Mouse (Mus musculus) hindbrain, embryonic 14.5 days (tissue): ENCODE measurements at regions not wholly inside any gene's neighbourhood (a gene's known extent, or its start where the extent isn't known, plus 50 kb on each side); places are given as distances from the start of the nearest gene placed in this dataset.

Experiments used
- ATAC-seq: fragments of 200-750 bp; cut with Nextera tagmentation; 2 replicates; pipeline ENCODE4 v1.8.0; 2017; ENCODE audit warnings: moderate number of reproducible peaks, mild to moderate bottlenecking, moderate TSS enrichment, moderate library complexity; ENCODE audit not compliant: low FRiP score
- DNase-seq: peaks from one replicate; pipeline ENCODE4 v3.0.0-alpha.2; 2015; ENCODE audit warnings: low spot score
- H3K27ac ChIP-seq: fragments of 300-500 bp; sonication (generic); 2 replicates; pipeline ENCODE4 v1.5.1; 2014; ENCODE audit warnings: mild to moderate bottlenecking, moderate library complexity
- H3K27me3 ChIP-seq: fragments of 300-500 bp; sonication (generic); 2 replicates; pipeline ENCODE4 v1.6.1; 2014; ENCODE audit warnings: mild to moderate bottlenecking, low read length, mixed read lengths; ENCODE audit not compliant: control insufficient read depth, insufficient read depth
- H3K36me3 ChIP-seq: fragments of 300-500 bp; sonication (generic); replicated peaks from 2 replicates; pipeline ENCODE4 v1.6.1; 2014; ENCODE audit not compliant: control insufficient read depth, insufficient read depth
- H3K4me1 ChIP-seq: fragments of 300-500 bp; sonication (generic); replicated peaks from 2 replicates; pipeline ENCODE4 v1.6.1; 2014; ENCODE audit warnings: antibody characterized with exemption, low read length, mixed read lengths; ENCODE audit not compliant: control insufficient read depth, insufficient read depth
- H3K4me2 ChIP-seq: fragments of 300-500 bp; sonication (generic); replicated peaks from 2 replicates; pipeline ENCODE4 v1.6.1; 2014; ENCODE audit warnings: mild to moderate bottlenecking, moderate library complexity
- H3K4me3 ChIP-seq: fragments of 300-500 bp; sonication (generic); replicated peaks from 2 replicates; pipeline ENCODE4 v1.5.1; 2014; ENCODE audit warnings: mild to moderate bottlenecking, low read length
- H3K9ac ChIP-seq: fragments of 300-500 bp; sonication (generic); 2 replicates; pipeline ENCODE4 v1.6.1; 2014
- H3K9me3 ChIP-seq: fragments of 300-500 bp; sonication (generic); 2 replicates; pipeline ENCODE4 v1.6.1; 2016; ENCODE audit warnings: low read length; ENCODE audit not compliant: control insufficient read depth
- WGBS: fragments of 180-500 bp; shearing (Covaris S2); extraction: QIAGEN DNeasy Blood & Tissue Kit; methylation state at CpG from one replicate; pipeline ENCODE4 v1.1.7; 2014; 5-methylcytosine and 5-hydroxymethylcytosine counted together

- DNase-seq (no peak), ATAC-seq (no peak)
- Histone ChIP-seq H3K4me1 (no peaks in the 10 kb centered on the region), H3K27ac (no peak overlapping the region), H3K4me3 (no peak overlapping the region), H3K27me3 (no peaks in the 10 kb centered on the region), H3K9ac (no peak overlapping the region), H3K4me2 (no peak overlapping the region), H3K36me3 (no peaks in the 10 kb centered on the region), H3K9me3 (no peaks in the 10 kb centered on the region)
- 78% methylated on average over 1 of the region's 1 CpGs for WGBS
Observed at GRCm38 (mm10) chr1:137865030-137865429, 310.5 kb downstream of the Ptprc start.

- WGBS: 90% methylated on average over 7 of the region's 7 CpGs
- no peak for DNase-seq
- Histone ChIP-seq H3K36me3 (no peaks in the 10 kb centered on the region), H3K4me3 (no peak overlapping the region), H3K27me3 (no peaks in the 10 kb centered on the region), H3K4me2 (no peak overlapping the region), H3K9me3 (no peaks in the 10 kb centered on the region), H3K4me1 (no peaks in the 10 kb centered on the region), H3K27ac (no peak overlapping the region), H3K9ac (no peak overlapping the region)
- ATAC-seq: no peak
Observed at GRCm38 (mm10) chr1:137863506-137863905, 312.0 kb downstream of the Ptprc start.

DNA sequence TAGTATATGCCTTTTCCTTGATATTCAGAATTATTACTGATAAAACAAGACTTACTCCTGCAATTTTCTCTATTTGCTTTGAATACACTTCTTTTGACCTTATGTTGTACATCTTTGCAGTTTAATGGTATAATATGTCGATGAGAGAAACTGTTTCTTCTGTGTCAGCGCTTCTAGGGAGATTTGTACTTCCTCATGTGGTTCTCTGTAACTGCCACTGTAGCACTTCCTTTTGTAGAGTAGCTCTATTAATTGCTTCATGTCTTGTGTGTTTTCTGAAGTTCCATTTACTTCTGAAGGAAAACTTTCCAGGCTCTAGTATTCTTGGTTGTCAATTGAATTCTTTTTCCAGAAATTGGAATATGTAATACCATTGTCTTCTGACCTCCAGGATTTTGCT, 323.2 kb downstream of the Ptprc start:
- no peak for DNase-seq
- 91% methylated on average over 2 of the region's 2 CpGs for WGBS
- H3K9me3 ChIP-seq: no peaks in the 10 kb centered on the region
- no peak overlapping the region for H3K4me2 ChIP-seq
- no peak overlapping the region for H3K9ac ChIP-seq
- H3K4me3 ChIP-seq: no peak overlapping the region
- H3K36me3 ChIP-seq: no peaks in the 10 kb centered on the region
- H3K27ac ChIP-seq: no peak overlapping the region
- H3K4me1 ChIP-seq: no peaks in the 10 kb centered on the region
- no peaks in the 10 kb centered on the region for H3K27me3 ChIP-seq
- ATAC-seq: no peak

DNA sequence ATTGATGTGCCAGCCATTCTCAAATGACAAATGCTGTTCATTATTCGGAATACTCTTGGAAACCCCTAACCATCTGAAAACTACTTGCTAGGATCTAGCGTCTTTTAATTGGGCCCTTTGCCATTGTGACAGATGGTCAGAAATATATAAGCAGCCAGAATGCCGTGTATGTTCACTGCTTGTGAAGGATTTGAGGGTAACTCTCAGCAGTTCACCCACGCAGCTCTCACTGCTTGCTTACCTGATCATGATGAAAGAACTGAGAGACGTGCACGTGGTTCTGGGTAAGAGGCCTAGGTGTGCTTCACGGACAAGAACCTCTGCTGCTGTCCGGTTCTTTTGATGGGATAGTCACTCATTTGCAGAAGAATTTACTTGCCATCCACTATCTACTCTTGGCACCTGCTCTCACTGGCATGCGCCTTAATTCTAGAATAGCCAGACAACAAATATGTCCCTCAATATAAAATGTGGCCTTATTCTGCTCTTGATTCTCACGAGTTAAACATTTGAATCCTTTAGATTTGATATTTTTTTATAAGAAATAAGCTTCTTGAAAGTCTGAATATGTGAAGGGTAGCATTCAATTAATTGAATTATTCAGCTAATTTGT, 328.1 kb downstream of the Ptprc start:
- H3K4me2 ChIP-seq: no peak overlapping the region
- ATAC-seq (0 out of 2 replicates have a peak, but pooled peaks have one; percentile 43), DNase-seq (peak; percentile 51)
- H3K4me3 ChIP-seq: no peak overlapping the region
- no peaks in the 10 kb centered on the region for H3K4me1 ChIP-seq
- no peak overlapping the region for H3K9ac ChIP-seq
- WGBS: 76% methylated on average over 10 of the region's 10 CpGs
- H3K36me3 ChIP-seq: no peaks in the 10 kb centered on the region
- H3K27ac ChIP-seq: no peak overlapping the region
- no peaks in the 10 kb centered on the region for H3K27me3 ChIP-seq
- no peaks in the 10 kb centered on the region for H3K9me3 ChIP-seq

GRCm38 (mm10) chr1:137846857-137847256, 328.7 kb downstream of the Ptprc start:
- H3K27ac ChIP-seq: no peak overlapping the region
- no peak overlapping the region for H3K9ac ChIP-seq
- no peak overlapping the region for H3K4me2 ChIP-seq
- no peak for DNase-seq
- 53% methylated on average over 1 of the region's 1 CpGs for WGBS
- H3K4me1 ChIP-seq: no peaks in the 10 kb centered on the region
- ATAC-seq: no peak
- H3K4me3 ChIP-seq: no peak overlapping the region
- no peaks in the 10 kb centered on the region for H3K36me3 ChIP-seq
- no peaks in the 10 kb centered on the region for H3K9me3 ChIP-seq
- no peaks in the 10 kb centered on the region for H3K27me3 ChIP-seq

GRCm38 (mm10) chr1:137840531-137840930, 335.0 kb downstream of the Ptprc start:
- Histone ChIP-seq H3K4me3 (no peak overlapping the region), H3K27me3 (no peaks in the 10 kb centered on the region), H3K27ac (no peak overlapping the region), H3K4me1 (peaks cover 7% of the 10 kb centered on the region; the same call in 1 of the 2 replicates), H3K9ac (no peak overlapping the region), H3K36me3 (no peaks in the 10 kb centered on the region), H3K4me2 (no peak overlapping the region), H3K9me3 (no peaks in the 10 kb centered on the region)
- DNase-seq: no peak
- no peak for ATAC-seq

- Histone ChIP-seq H3K36me3 (no peaks in the 10 kb centered on the region), H3K4me1 (peaks cover 7% of the 10 kb centered on the region; the same call in 1 of the 2 replicates), H3K27ac (no peak overlapping the region), H3K9ac (no peak overlapping the region), H3K27me3 (no peaks in the 10 kb centered on the region), H3K4me2 (no peak overlapping the region), H3K9me3 (no peaks in the 10 kb centered on the region), H3K4me3 (no peak overlapping the region)
- no peak for DNase-seq
- 51% methylated on average over 5 of the region's 5 CpGs for WGBS
- ATAC-seq: no peak
Observed at GRCm38 (mm10) chr1:137839703-137840102, 335.8 kb downstream of the Ptprc start.

- H3K27ac ChIP-seq: no peak overlapping the region
- peaks cover 7% of the 10 kb centered on the region; the same call in 1 of the 2 replicates for H3K4me1 ChIP-seq
- WGBS: 76% methylated on average over 2 of the region's 2 CpGs
- H3K9ac ChIP-seq: no peak overlapping the region
- ATAC-seq: no peak
- no peak overlapping the region for H3K4me2 ChIP-seq
- DNase-seq: no peak
- H3K36me3 ChIP-seq: no peaks in the 10 kb centered on the region
- no peaks in the 10 kb centered on the region for H3K9me3 ChIP-seq
- no peak overlapping the region for H3K4me3 ChIP-seq
- no peaks in the 10 kb centered on the region for H3K27me3 ChIP-seq
Observed at GRCm38 (mm10) chr1:137839263-137839662, 336.2 kb downstream of the Ptprc start.

DNA sequence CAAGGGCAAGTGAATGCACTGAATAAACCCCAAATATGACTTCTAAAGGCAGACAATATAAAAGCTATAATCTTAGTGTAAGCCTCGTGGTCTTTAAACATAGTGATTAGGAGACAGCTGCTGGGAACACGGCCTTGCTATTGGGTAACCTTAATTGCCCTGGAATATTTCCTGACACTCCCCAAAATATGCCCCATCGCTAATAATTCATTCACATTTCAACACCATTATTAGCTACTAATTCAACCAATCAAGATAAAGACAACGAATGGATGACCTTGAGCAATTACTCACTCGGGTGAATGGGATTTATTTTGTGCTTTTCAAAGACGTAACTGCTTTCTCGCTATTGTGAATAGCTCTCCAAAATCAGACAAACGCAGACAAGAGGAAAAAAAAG, 337.2 kb downstream of the Ptprc start:
- no peak overlapping the region for H3K4me2 ChIP-seq

DNA sequence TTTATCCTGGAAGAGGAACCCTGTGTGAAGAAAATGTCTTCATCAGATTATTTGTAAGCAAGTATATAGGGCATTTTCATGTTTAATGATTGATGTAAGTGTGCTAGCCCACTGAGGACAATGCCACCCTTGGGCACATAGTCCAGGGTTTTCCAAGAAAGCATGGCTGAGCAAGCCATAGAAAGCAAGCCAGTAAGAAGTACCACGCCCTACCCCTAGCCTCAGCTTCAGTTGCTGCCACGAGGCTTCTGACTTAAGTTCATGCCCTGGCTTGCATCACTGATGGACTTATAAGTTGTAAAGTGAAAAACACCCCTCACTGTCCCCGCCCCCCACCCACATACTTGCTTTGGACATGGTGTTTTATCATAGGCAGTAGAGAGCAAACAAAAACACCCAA, 342.0 kb downstream of the Ptprc start:
- Histone ChIP-seq H3K27ac (no peak overlapping the region), H3K4me3 (no peak overlapping the region), H3K4me2 (no peak overlapping the region), H3K27me3 (no peaks in the 10 kb centered on the region), H3K9me3 (no peaks in the 10 kb centered on the region), H3K36me3 (no peaks in the 10 kb centered on the region), H3K4me1 (0 out of 2 replicates have a peak, but pooled peaks cover 2% of the 10 kb centered on the region), H3K9ac (no peak overlapping the region)
- ATAC-seq (no peak), DNase-seq (no peak)
- 76% methylated on average over 3 of the region's 3 CpGs for WGBS

More for the DNA sequence above, 337.2 kb downstream of the Ptprc start:
- Histone ChIP-seq H3K9ac (no peak overlapping the region), H3K4me3 (no peak overlapping the region), H3K9me3 (no peaks in the 10 kb centered on the region), H3K27ac (no peak overlapping the region), H3K27me3 (no peaks in the 10 kb centered on the region), H3K4me1 (peaks cover 7% of the 10 kb centered on the region; the same call in 1 of the 2 replicates), H3K36me3 (no peaks in the 10 kb centered on the region)
- ATAC-seq (no peak), DNase-seq (no peak)
- WGBS: 43% methylated on average over 8 of the region's 8 CpGs
